Mouse (Mus musculus) CD4-positive, CD25-positive, alpha-beta regulatory T cell (primary cell): ENCODE data around the gene Gm10334. TPM values are rescaled to one million over a fixed set of nuclear protein-coding genes. Genes with fewer than 3 reads are reported as not detected.

Experiments used
- polyA plus RNA-seq: library from polyadenylated mRNA; unstranded; fragments of 100-300 nt; shearing (Covaris generic); gene quantifications from one replicate; pipeline ENCODE4 v1.2.1, GENCODE M21; 2017

Gm10334 gene
- polyA plus RNA-seq = not detected

DNA sequence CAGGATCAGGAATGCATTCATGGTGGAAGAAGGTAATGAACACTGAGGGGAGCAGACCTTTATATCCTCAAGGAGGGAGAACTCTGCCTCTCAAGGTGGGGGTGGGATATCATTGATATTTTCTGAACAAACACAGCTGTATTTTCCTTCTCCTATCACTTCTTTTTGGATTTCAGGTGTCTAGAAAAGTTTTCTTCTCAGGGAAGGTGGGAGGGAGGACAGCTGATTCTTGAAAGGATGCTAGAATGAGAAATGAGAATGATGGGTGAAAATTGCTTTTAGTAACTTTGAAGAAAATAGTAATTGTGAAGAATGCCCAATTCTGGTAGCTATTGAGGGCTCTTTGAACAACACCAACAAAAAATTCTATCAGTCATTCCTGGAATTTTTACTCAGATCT, at the start of gene Gm10334:
Gene Gm10334, minus strand, starts transcription at position 101 of the 400 bp plus-strand sequence.

DNA sequence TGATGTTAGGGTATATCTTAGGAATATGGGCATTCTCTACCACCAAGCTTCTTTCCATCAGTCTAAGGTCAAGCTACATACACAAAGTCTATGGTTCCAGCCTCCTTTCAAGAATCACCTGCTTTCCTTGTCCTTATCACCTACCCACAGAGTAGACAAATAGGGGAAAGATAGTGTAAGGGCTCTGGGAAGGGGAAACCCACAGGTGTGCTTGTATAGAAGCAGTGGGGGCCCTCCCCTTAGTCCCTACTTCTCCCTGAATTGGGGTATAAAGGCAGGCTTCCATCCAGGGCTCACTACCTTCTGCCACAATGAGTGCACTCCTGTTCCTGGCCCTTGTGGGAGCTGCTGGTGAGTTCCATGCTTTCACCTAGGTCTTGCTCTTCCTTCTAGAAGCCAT, 12.7 kb upstream of the Gm10334 start, which contains the start of gene Prss1:
Gene Prss1, plus strand, starts transcription at position 301 of the 400 bp plus-strand sequence.

Other genes starting within 250 kb of the Gm10334 start
- gene Try4, start 143.9 kb downstream of the Gm10334 start, polyA plus RNA-seq = not detected
- 0.47 TPM for gene Try5, start 129.3 kb downstream of the Gm10334 start, polyA plus RNA-seq
- gene Try10, start 92.0 kb downstream of the Gm10334 start, polyA plus RNA-seq = not detected
- gene Prss3, start 68.5 kb downstream of the Gm10334 start, polyA plus RNA-seq = not detected
- gene Gm5771, start 53.8 kb downstream of the Gm10334 start, polyA plus RNA-seq = not detected
- gene Prss1, start 12.8 kb upstream of the Gm10334 start, polyA plus RNA-seq = not detected
- gene Prss2, start 75.6 kb upstream of the Gm10334 start, polyA plus RNA-seq = 2.6 TPM
- 63.9 TPM for gene Ephb6, start 159.3 kb upstream of the Gm10334 start, polyA plus RNA-seq
- 1.2 TPM for gene Trpv6, start 190.3 kb upstream of the Gm10334 start, polyA plus RNA-seq
- not detected for gene Trpv5, start 234.6 kb upstream of the Gm10334 start, polyA plus RNA-seq
- gene Llcfc1, start 238.3 kb upstream of the Gm10334 start, polyA plus RNA-seq = not detected